Mouse (Mus musculus) small intestine, adult 2 months (tissue): ENCODE data around the gene Arsg.

Experiments
- CTCF ChIP-seq: fragments of 200-500 bp; IDR thresholded peaks from 2 replicates; pipeline ENCODE4 v1.5.1; 2012; ENCODE audit warnings: low read depth, mild to moderate bottlenecking, control low read depth, inconsistent platforms, low read length, moderate library complexity, mixed read lengths; ENCODE audit not compliant: insufficient replicate concordance, insufficient read length; ENCODE audit errors: extremely low read depth
- POLR2A ChIP-seq: fragments of 200-500 bp; IDR thresholded peaks from 2 replicates; pipeline ENCODE4 v1.6.1; 2012; ENCODE audit warnings: low read depth, mild to moderate bottlenecking, control low read depth, inconsistent platforms, low read length, moderate library complexity

DNA sequence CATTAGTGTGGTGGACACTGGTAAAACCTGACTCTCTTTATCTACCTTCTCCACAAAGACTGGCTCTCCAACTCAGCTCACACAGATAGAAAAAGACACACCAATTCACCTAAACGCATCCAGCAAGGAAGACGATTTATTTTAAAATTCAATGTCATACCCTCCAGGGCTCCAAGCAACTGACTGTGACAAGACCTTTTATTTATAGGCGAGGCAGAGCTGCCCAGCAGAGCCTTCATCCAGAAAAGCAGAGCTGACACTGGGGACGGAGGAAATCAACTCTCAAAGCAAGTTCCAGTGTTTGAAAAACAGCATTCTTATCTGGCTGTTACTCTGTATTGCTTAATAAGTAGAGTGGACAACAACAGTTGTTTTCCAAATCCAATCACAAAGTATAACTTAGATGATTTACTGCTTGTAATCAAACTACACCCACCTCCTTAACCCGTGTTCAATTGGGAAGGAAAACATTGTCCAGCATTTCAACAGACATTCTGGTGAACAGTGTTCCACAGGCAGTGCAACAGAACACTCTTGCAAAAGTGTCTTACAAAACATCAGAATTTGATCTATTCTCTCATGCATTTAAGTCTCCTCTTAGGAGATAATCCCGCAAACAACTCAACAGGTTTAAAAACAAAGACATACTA, 135.9 kb downstream of the Arsg start:
- no peak for TF ChIP-seq CTCF
- TF ChIP-seq POLR2A: no peak
